Mouse (Mus musculus) intestine, embryonic 14.5 days (tissue): Measurements from ENCODE around the gene Dusp27. TPM values are rescaled to one million over a fixed set of nuclear protein-coding genes. Genes with fewer than 3 reads are reported as not detected.

Experiments
- ATAC-seq: fragments of 200-750 bp; cut with Nextera tagmentation; replicated peaks from 2 replicates; pipeline ENCODE4 v1.8.0; 2017; ENCODE audit warnings: low read depth, moderate number of reproducible peaks, moderate TSS enrichment, moderate library complexity; ENCODE audit not compliant: low FRiP score, low TSS enrichment
- DNase-seq: peaks from one replicate; pipeline ENCODE4 v3.0.0-alpha.2; 2018; ENCODE audit warnings: low spot score
- H3K27ac ChIP-seq: fragments of 300-500 bp; sonication (generic); 2 replicates; pipeline ENCODE4 v1.5.1; 2014; ENCODE audit warnings: low read depth, mild to moderate bottlenecking, control low read depth
- H3K27me3 ChIP-seq: fragments of 300-500 bp; sonication (generic); replicated peaks from 2 replicates; pipeline ENCODE4 v1.6.1; 2014; ENCODE audit warnings: low read length, control low read depth; ENCODE audit not compliant: control insufficient read depth, insufficient read depth
- H3K36me3 ChIP-seq: fragments of 300-500 bp; sonication (generic); 2 replicates; pipeline ENCODE4 v1.6.1; 2014; ENCODE audit warnings: low read length, control low read depth; ENCODE audit not compliant: control insufficient read depth, insufficient read depth
- H3K4me1 ChIP-seq: fragments of 300-500 bp; sonication (generic); replicated peaks from 2 replicates; pipeline ENCODE4 v1.6.1; 2014; ENCODE audit warnings: low read length, control low read depth, mixed read lengths; ENCODE audit not compliant: control insufficient read depth, insufficient read depth
- H3K4me2 ChIP-seq: fragments of 300-500 bp; sonication (generic); 2 replicates; pipeline ENCODE4 v1.6.1; 2014; ENCODE audit warnings: low read length
- H3K4me3 ChIP-seq: fragments of 300-500 bp; sonication (generic); 2 replicates; pipeline ENCODE4 v1.5.1; 2014; ENCODE audit warnings: low read depth, low read length, control low read depth, mixed read lengths
- H3K9ac ChIP-seq: fragments of 300-500 bp; sonication (generic); 2 replicates; pipeline ENCODE4 v1.6.1; 2014; ENCODE audit warnings: mild to moderate bottlenecking, low read length
- H3K9me3 ChIP-seq: fragments of 300-500 bp; sonication (generic); 2 replicates; pipeline ENCODE4 v1.6.1; 2016; ENCODE audit warnings: low read length, control low read depth; ENCODE audit not compliant: control insufficient read depth
- WGBS: fragments of 180-500 bp; shearing (Covaris S2); extraction: QIAGEN DNeasy Blood & Tissue Kit; methylation state at CpG from one replicate; pipeline ENCODE4 v1.1.7; 2014; 5-methylcytosine and 5-hydroxymethylcytosine counted together
- polyA plus RNA-seq: library from polyadenylated mRNA; unstranded; fragments of >200 nt; fragmentation: Nextera tagmentation; extraction: Ambion mirVana; gene quantifications from 2 replicates; pipeline ENCODE4 v1.2.1, GENCODE M21; 2014

Gene Dusp27
- polyA plus RNA-seq, 1 experiment from 2014 or later = 2.4 TPM

DNA sequence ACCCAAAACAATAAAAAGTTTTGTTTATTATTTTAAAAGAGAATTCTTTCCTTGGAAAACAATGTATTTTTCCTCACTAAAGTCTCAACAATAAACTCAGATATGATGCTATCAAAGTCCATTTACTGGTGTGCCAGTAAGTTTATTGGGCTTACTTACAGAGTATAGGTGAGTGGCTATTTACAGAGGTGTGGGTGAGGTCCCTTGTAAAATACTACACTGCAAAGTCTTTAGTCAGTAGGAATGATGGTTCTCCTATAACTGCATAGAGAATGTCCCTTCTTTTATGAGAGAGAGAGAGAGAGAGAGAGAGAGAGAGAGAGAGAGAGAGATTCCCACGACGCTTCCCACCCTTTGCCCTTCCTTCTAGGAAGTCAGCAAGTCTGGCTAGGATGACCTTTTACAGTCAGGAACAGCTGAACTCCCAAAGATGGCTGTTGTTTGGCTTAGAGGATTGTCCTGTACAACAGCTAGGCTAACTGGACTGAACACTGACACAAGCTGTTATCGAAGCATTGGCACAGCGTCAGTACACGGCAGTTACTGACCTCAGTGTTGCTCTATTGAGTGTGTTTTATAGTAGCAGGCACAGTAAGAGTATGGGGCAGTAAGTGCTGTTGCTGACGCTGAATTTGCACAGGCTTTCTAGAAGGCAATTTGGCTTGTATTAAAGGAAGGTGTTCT, 50.5 kb downstream of the Dusp27 start:
- no peak overlapping the region for H3K9ac ChIP-seq
- DNase-seq (no peak), ATAC-seq (no peak)
- H3K27me3 ChIP-seq = no peaks in the 10 kb centered on the region
- H3K36me3 ChIP-seq = no peaks in the 10 kb centered on the region
- H3K4me1 ChIP-seq = no peaks in the 10 kb centered on the region
- 63% methylated on average over 6 of the region's 6 CpGs for WGBS
- no peak overlapping the region for H3K4me2 ChIP-seq
- no peak overlapping the region for H3K4me3 ChIP-seq
- H3K27ac ChIP-seq = no peak overlapping the region
- H3K9me3 ChIP-seq = no peaks in the 10 kb centered on the region

DNA sequence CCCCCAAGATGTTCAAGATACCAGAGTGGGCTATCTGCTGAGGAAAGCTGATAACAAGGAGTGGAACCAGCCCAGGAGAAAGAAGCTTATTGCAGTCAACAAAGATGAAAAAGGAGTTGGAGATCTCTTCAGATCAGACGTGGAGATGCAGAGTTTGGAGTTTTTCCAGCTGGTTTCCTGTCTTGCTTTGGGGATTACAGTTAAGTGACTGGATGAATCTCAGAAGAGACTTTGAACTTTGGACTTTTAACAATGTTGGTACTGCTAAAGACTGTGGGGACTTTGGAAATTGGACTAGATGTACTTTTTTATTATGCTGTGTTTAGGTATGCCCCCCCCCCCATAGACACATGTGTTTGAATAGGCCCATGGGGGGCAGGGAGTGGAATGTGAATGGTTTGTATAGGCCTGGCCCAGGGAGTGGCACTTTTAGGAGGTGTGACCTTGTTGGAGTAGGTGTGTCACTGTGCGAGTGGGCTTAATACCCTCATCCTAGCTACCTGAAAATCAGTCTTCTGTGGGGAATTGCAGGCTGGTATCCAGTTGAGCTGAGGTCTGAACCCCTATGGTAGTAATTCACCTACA, 59.8 kb downstream of the Dusp27 start:
- Histone ChIP-seq H3K36me3 (no peaks in the 10 kb centered on the region), H3K4me2 (no peak overlapping the region), H3K27ac (no peak overlapping the region), H3K9me3 (peaks cover 3% of the 10 kb centered on the region; the same call in 1 of the 2 replicates), H3K4me3 (no peak overlapping the region), H3K9ac (no peak overlapping the region), H3K4me1 (no peaks in the 10 kb centered on the region), H3K27me3 (no peaks in the 10 kb centered on the region)
- WGBS = 66% methylated on average over 2 of the region's 2 CpGs
- DNase-seq (no peak), ATAC-seq (no peak)

DNA sequence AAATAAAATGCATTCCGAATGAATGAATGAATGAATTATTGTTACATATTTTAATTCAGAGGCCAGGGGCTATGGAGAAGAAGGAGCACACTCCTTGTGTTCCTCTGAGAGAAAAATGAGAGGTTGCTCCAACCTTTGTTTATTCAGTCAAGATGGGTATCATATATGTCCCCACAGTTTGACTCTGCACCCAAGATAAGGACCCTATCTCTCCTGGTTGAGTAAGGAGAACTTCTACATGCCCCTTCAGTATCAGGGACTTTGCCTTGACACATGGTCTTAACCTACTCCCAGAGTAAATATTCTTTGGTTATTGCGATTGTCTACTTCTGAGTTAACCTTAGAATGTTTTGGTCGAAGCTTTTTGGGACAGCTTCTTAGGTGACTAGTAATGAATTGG, 63.9 kb downstream of the Dusp27 start:
- Histone ChIP-seq H3K4me2 (no peak overlapping the region), H3K36me3 (no peaks in the 10 kb centered on the region), H3K9me3 (no peaks in the 10 kb centered on the region), H3K4me1 (no peaks in the 10 kb centered on the region), H3K4me3 (no peak overlapping the region), H3K27me3 (no peaks in the 10 kb centered on the region), H3K9ac (no peak overlapping the region), H3K27ac (no peak overlapping the region)
- 95% methylated on average over 3 of the region's 3 CpGs for WGBS
- no peak for ATAC-seq
- no peak for DNase-seq

DNA sequence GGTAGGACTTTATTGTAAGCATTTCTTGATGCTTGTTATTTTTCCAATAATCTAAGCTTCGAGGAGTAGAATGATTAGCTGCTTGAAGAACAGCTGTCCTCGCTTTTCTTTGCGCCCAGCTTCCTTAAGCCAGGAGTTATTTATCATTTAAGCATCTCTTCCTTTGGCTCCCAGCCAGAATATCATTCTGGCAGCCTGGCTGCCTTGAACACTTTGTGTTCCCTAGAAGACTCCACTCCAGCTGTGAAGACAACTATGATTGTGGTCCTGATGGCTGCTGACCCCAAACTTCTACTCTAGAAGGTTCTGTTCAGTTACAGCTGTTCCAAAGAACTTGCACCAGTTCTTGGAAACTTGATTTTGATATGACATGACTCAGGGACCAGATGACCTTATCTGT, 66.2 kb downstream of the Dusp27 start:
- H3K4me1 ChIP-seq = no peaks in the 10 kb centered on the region
- H3K4me3 ChIP-seq = no peak overlapping the region
- ATAC-seq (no peak), DNase-seq (no peak)
- H3K9me3 ChIP-seq = no peaks in the 10 kb centered on the region
- H3K27ac ChIP-seq = no peak overlapping the region
- 25% methylated on average over 3 of the region's 3 CpGs for WGBS
- H3K9ac ChIP-seq = no peak overlapping the region
- no peaks in the 10 kb centered on the region for H3K27me3 ChIP-seq
- no peak overlapping the region for H3K4me2 ChIP-seq
- H3K36me3 ChIP-seq = no peaks in the 10 kb centered on the region

DNA sequence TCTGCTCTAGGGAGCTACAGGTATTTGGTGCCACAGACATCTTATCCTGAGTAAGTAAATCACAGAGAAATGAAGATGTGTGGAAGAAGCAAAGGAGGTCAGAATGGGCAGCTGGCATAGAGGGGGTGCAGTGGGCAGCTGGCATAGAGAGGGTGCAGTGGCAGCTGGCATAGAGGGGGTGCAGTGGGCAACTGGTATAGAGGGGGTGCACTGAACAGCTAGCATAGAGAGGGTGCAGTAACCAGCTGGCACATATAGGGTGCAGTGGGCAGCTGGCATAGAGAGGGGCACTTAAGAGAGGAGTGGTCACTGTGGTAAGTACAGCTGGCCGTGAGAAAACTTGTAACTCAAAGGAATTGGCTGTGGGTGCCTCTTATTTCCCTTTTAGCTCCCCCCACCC, 67.3 kb downstream of the Dusp27 start:
- 60% methylated on average over 1 of the region's 1 CpGs for WGBS
- DNase-seq (no peak), ATAC-seq (no peak)
- Histone ChIP-seq H3K27ac (no peak overlapping the region), H3K9ac (no peak overlapping the region), H3K27me3 (no peaks in the 10 kb centered on the region), H3K4me3 (no peak overlapping the region), H3K4me1 (no peaks in the 10 kb centered on the region), H3K9me3 (no peaks in the 10 kb centered on the region), H3K36me3 (no peaks in the 10 kb centered on the region), H3K4me2 (no peak overlapping the region)

DNA sequence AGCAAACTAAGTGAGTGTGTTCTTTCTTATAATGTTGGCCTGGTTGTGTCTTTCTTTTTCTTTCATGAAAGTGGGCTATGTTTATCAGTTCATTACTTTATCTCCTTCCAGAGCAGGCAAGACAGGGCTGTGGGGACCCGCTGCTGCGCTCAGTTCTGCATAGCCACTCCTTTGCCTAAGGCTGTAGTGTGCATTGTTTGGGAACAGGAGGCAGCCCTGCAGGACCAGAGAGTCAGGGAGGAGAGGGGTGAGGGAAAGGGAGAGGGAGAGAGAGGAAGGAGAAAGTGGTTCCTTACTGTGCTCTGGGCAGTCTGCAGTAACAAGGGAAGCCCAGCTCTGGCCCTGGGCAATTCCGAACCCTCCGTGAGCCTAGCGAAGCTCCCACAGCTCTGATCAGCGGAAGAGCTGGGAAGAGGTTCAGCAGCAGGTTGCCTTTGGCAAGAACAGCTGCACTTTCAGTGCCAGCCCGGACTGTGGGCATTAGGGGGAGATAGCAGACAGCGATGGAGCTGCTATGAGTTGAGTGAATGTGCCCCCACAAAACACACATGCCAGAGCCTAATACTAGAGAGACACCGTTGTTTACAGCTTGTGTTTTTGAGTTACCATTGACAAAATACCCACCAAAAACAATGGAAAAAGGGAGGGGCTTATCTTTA, 71.5 kb downstream of the Dusp27 start:
- Histone ChIP-seq H3K36me3 (no peaks in the 10 kb centered on the region), H3K9ac (no peak overlapping the region), H3K4me3 (no peak overlapping the region), H3K4me1 (no peaks in the 10 kb centered on the region; the same call in 1 of the 2 replicates), H3K27me3 (no peaks in the 10 kb centered on the region), H3K27ac (no peak overlapping the region), H3K4me2 (no peak overlapping the region), H3K9me3 (no peaks in the 10 kb centered on the region)
- DNase-seq (no peak), ATAC-seq (no peak)
- WGBS = 48% methylated on average over 9 of the region's 9 CpGs

DNA sequence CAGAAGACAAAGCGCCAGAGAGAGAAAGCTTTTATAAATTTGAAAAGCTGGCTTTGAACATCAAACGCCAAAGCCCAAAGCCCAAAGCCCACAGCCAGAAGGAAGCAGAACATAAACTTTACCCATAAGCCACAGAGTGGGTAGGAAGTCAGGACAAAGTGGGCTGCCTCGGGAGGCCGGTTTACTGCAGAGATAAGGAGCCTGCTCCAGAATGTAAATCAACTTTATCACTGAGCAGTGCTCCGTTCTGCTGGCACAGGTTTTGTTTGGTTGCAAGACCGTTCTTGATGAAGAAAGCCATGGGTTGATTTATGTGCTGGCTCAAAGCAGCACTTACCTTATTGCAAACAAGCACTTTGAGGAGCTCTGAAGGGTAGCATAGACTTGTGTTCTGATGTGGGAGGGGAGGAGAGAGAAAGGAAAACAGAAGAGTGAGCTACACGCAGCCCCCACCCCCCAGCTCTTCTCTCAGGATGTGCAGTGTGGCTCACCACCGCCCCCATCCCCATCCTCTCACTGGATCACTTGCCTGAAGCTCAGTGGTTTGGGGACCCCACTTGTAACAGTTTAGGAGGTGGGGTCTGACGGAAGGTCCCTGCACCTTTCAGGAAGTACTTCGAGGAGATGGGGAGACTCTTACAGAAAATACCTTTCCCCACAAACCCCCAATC, 74.3 kb downstream of the Dusp27 start:
- no peaks in the 10 kb centered on the region for H3K9me3 ChIP-seq
- H3K27ac ChIP-seq = no peak overlapping the region
- no peak overlapping the region for H3K4me2 ChIP-seq
- no peaks in the 10 kb centered on the region for H3K27me3 ChIP-seq
- WGBS = 24% methylated on average over 10 of the region's 10 CpGs
- H3K4me1 ChIP-seq = peaks cover under 1% of the 10 kb centered on the region; the same call in 1 of the 2 replicates
- ATAC-seq (no peak), DNase-seq (no peak)
- H3K36me3 ChIP-seq = no peaks in the 10 kb centered on the region
- H3K9ac ChIP-seq = no peak overlapping the region
- H3K4me3 ChIP-seq = no peak overlapping the region

DNA sequence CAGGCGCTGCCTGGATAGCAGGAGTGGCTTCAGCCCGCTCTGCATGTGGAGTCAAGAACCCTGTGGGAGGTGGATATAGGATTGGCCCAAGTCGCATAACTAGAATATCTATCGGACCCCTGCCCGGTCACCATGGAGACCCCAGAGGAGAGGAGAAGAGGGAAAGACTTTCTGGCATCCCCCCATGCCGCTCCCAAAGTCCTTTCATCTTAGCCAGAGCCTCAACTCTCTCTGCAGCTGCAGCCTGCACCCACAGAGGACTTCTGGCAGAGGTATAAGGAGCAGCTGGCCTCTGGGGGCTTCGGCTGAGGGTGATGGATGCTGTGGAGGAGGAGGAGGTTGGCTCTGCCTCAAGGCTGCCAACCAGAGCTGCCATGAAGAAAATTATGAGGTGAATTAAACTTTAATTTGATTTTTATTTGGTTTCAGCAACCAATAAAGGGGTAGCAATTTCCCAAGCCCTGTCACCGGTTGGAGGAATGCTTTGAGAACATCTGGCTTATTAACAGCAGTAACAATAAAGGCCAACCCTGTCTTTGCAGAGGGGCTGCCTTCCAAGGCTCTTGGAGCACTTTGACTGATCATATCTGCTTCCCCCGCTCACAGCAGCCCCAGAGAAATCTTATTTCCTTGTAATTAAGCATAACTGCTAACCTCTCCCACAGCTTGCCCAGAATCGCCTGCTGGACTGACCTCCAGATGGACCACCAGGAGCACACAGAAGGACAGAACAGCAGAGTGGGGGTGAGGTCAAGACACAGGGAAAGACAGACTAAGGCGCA, 78.5 kb downstream of the Dusp27 start:
- Histone ChIP-seq H3K9ac (no peak overlapping the region), H3K27me3 (peaks cover 9% of the 10 kb centered on the region; the same call in 1 of the 2 replicates), H3K4me1 (peaks cover 20% of the 10 kb centered on the region), H3K4me3 (peak overlapping the region; percentile 43), H3K4me2 (peak overlapping the region; percentile 96), H3K27ac (no peak overlapping the region), H3K9me3 (no peaks in the 10 kb centered on the region), H3K36me3 (no peaks in the 10 kb centered on the region)
- no peak for ATAC-seq
- peak; percentile 66 for DNase-seq
- 20% methylated on average over 11 of the region's 11 CpGs for WGBS
